Mouse (Mus musculus) adrenal gland, adult 2 months (tissue): Measurements from ENCODE around the gene Hic2. TPM values are rescaled to one million over a fixed set of nuclear protein-coding genes. Genes with fewer than 3 reads are reported as not detected.
A peak's percentile ranks its signal among the peaks of the same experiment; 100 is the strongest.

Experiments used
- DNase-seq: peaks from one replicate; pipeline ENCODE4 v3.0.0; 2021
- polyA plus RNA-seq: library from polyadenylated mRNA; depleted of rRNA; stranded (reverse); fragments of >200 nt; gene quantifications from 2 replicates; pipeline ENCODE4 v1.2.3, GENCODE M21; 2012; rRNA removed
- total RNA-seq, 2 experiments: library from RNA; stranded (reverse); gene quantifications; 2 replicates each; pipeline ENCODE4 v1.2.3; 2021

Hic2 gene
- total and polyA plus RNA-seq, 3 experiments: 2.4 to 2.7 (median 2.6) TPM

GRCm38 (mm10) chr16:17276164-17277151, 43.1 kb downstream of the Hic2 start:
- peak; percentile 95 for DNase-seq

GRCm38 (mm10) chr16:17277342-17278211, 44.2 kb downstream of the Hic2 start:
- DNase-seq: peak; percentile 66

GRCm38 (mm10) chr16:17280471-17280870, 47.1 kb downstream of the Hic2 start:
- DNase-seq: peak; percentile 67

- DNase-seq: no peak
These were observed 49.8 kb downstream of the Hic2 start for GRCm38 (mm10) chr16:17283151-17283550.

- DNase-seq: no peak
These were observed 53.7 kb downstream of the Hic2 start for GRCm38 (mm10) chr16:17287103-17287502.

- peak; percentile 44 for DNase-seq
These were observed 57.6 kb downstream of the Hic2 start for GRCm38 (mm10) chr16:17291016-17291415.

GRCm38 (mm10) chr16:17292751-17293150, 59.4 kb downstream of the Hic2 start:
- peak; percentile 61 for DNase-seq

GRCm38 (mm10) chr16:17300818-17301217, 67.4 kb downstream of the Hic2 start:
- no peak for DNase-seq

GRCm38 (mm10) chr16:17303521-17304245, 70.3 kb downstream of the Hic2 start:
- DNase-seq: peak; percentile 56

GRCm38 (mm10) chr16:17307461-17307860, 74.1 kb downstream of the Hic2 start:
- no peak for DNase-seq

GRCm38 (mm10) chr16:17309036-17309435, 75.7 kb downstream of the Hic2 start:
- DNase-seq: no peak

- DNase-seq: no peak
These were observed 79.2 kb downstream of the Hic2 start for GRCm38 (mm10) chr16:17312531-17312930.

Other genes with a start within 250 kb of the Hic2 start
- gene Ypel1, start 163.9 kb upstream of the Hic2 start, total RNA-seq: 1 to 10 TPM; 6.6 TPM
- 8.3 and 10.0 TPM in 2 replicates for gene Ypel1, start 163.9 kb upstream of the Hic2 start, polyA plus RNA-seq
- 10 to 100 TPM; 80.3 to 98.6 TPM for gene Ppil2, start 122.3 kb upstream of the Hic2 start, total RNA-seq
- 75.6 and 87.1 TPM in 2 replicates for gene Ppil2, start 122.3 kb upstream of the Hic2 start, polyA plus RNA-seq
- gene 2610318N02Rik, start 108.4 kb upstream of the Hic2 start, total RNA-seq: 1 to 10 TPM; 1.2 to 1.9 TPM
- 0.30 and 0.75 TPM in 2 replicates for gene 2610318N02Rik, start 108.4 kb upstream of the Hic2 start, polyA plus RNA-seq
- 10 to 100 TPM; 33.2 to 42.4 TPM for gene Sdf2l1, start 101.2 kb upstream of the Hic2 start, total RNA-seq
- gene Sdf2l1, start 101.2 kb upstream of the Hic2 start, polyA plus RNA-seq: 45.0 and 64.6 TPM in 2 replicates
- 1 to 10 TPM; 4.9 to 6.5 TPM for gene Ydjc, start 89.0 kb upstream of the Hic2 start, total RNA-seq
- gene Ydjc, start 89.0 kb upstream of the Hic2 start, polyA plus RNA-seq: 28.2 and 39.2 TPM in 2 replicates
- gene Ccdc116, start 86.3 kb upstream of the Hic2 start, total RNA-seq: under 1 TPM; 0.24 to 0.29 TPM
- gene Ccdc116, start 86.3 kb upstream of the Hic2 start, polyA plus RNA-seq: 0.44 and 0.60 TPM in 2 replicates
- gene Ube2l3, start 30.9 kb upstream of the Hic2 start, total RNA-seq: 100 to 1,000 TPM; 198 to 273 TPM
- 91.0 and 109 TPM in 2 replicates for gene Ube2l3, start 30.9 kb upstream of the Hic2 start, polyA plus RNA-seq
- gene Rimbp3, start 25.0 kb upstream of the Hic2 start, total RNA-seq: under 1 TPM in 1 of 2 experiments, not detected in 1; 0.07 TPM
- gene Rimbp3, start 25.0 kb upstream of the Hic2 start, polyA plus RNA-seq: not detected in 2 replicates
- 1 to 10 TPM; 6.8 to 7.9 TPM for gene Tmem191c, start 42.5 kb downstream of the Hic2 start, total RNA-seq
- 15.8 and 19.9 TPM in 2 replicates for gene Tmem191c, start 42.5 kb downstream of the Hic2 start, polyA plus RNA-seq
- gene Serpind1, start 97.8 kb downstream of the Hic2 start, total RNA-seq: 1 to 10 TPM in 1 of 2 experiments, under 1 TPM in 1; 0.41 to 1.2 TPM
- 0.24 TPM in 1 of 2 replicates, not detected in the other for gene Serpind1, start 97.8 kb downstream of the Hic2 start, polyA plus RNA-seq
- 10 to 100 TPM; 23.0 to 37.7 TPM for gene Snap29, start 172.4 kb downstream of the Hic2 start, total RNA-seq
- gene Snap29, start 172.4 kb downstream of the Hic2 start, polyA plus RNA-seq: 3.4 and 4.8 TPM in 2 replicates
- gene Pi4ka, start 172.7 kb downstream of the Hic2 start, total RNA-seq: 100 to 1,000 TPM in 1 of 2 experiments, 10 to 100 TPM in 1; 84.8 to 119 TPM
- gene Pi4ka, start 172.7 kb downstream of the Hic2 start, polyA plus RNA-seq: 30.4 and 39.6 TPM in 2 replicates
- 10 to 100 TPM; 30.3 to 49.1 TPM for gene Crkl, start 218.4 kb downstream of the Hic2 start, total RNA-seq
- 60.0 and 83.4 TPM in 2 replicates for gene Crkl, start 218.4 kb downstream of the Hic2 start, polyA plus RNA-seq